Mouse (Mus musculus): ENCODE results near the gene Akap7. TPM values are rescaled to one million over a fixed set of nuclear protein-coding genes. Genes with fewer than 3 reads are reported as not detected.

Akap7 gene
- polyA plus RNA-seq, 1 experiment from 2014 or later = 33.2 TPM

- TF ChIP-seq CTCF (IDR thresholded peaks at IDR 0.05) = no peak
- ATAC-seq (no peak), DNase-seq (ENCODE audit: low read depth, low spot score) (no peak)
- ChIA-PET POLR2A (no interaction called here), CTCF (no interaction called here)
- no peaks in the 10 kb centered on the region for H3K27me3 ChIP-seq
- in situ Hi-C loops (cut with MboI; ENCODE audit: low pct_unique_long_range_greater_than_20kb) = no loop called here
Observed at GRCm38 (mm10) chr10:25319531-25319930, 11.9 kb upstream of the Akap7 start.

- POLR2A ChIA-PET = no interaction called here
- no peak for TF ChIP-seq CTCF (IDR thresholded peaks at IDR 0.05)
- CTCF ChIA-PET = no interaction called here
- ATAC-seq (no peak), DNase-seq (ENCODE audit: low read depth, low spot score) (no peak)
- in situ Hi-C loops (cut with MboI; ENCODE audit: low pct_unique_long_range_greater_than_20kb) = no loop called here
- H3K27me3 ChIP-seq = no peaks in the 10 kb centered on the region
Observed at GRCm38 (mm10) chr10:25318405-25318804, 10.7 kb upstream of the Akap7 start.

- DNase-seq (ENCODE audit: low read depth, low spot score) = no peak
- ATAC-seq = no peak
- POLR2A ChIA-PET = no interaction called here
- TF ChIP-seq CTCF (IDR thresholded peaks at IDR 0.05) = no peak
- in situ Hi-C loops (cut with MboI; ENCODE audit: low pct_unique_long_range_greater_than_20kb) = no loop called here
- CTCF ChIA-PET = no interaction called here
- H3K27me3 ChIP-seq = no peaks in the 10 kb centered on the region
Observed at GRCm38 (mm10) chr10:25317665-25318064, 10.0 kb upstream of the Akap7 start.

- no peak for ATAC-seq
- CTCF ChIA-PET = interaction anchor here (1.4 kb wide), 1 partner anchor 10 kb away, joined by 3 read pairs; no protein-coding TSS in a partner anchor
- no peak for DNase-seq (ENCODE audit: low read depth, low spot score)
- no peak for TF ChIP-seq CTCF (IDR thresholded peaks at IDR 0.05)
- in situ Hi-C loops (cut with MboI; ENCODE audit: low pct_unique_long_range_greater_than_20kb) = no loop called here
- POLR2A ChIA-PET = interaction anchor here (0.7 kb wide), 2 partner anchors 178 to 1683 kb away, joined by 5 to 11 read pairs; no protein-coding TSS in a partner anchor
- H3K27me3 ChIP-seq = no peaks in the 10 kb centered on the region
Observed at GRCm38 (mm10) chr10:25313856-25314584, 6.3 kb upstream of the Akap7 start.

- in situ Hi-C loops (cut with MboI; ENCODE audit: low pct_unique_long_range_greater_than_20kb) = no loop called here
- no peak for DNase-seq (ENCODE audit: low read depth, low spot score)
- no peaks in the 10 kb centered on the region for H3K27me3 ChIP-seq
- ATAC-seq = no peak
- POLR2A ChIA-PET = no interaction called here
- no peak for TF ChIP-seq CTCF (IDR thresholded peaks at IDR 0.05)
- CTCF ChIA-PET = interaction anchor here (0.8 to 1.5 kb wide), 3 partner anchors 8 to 18 kb away, joined by 3 read pairs; no protein-coding TSS in a partner anchor
Observed at GRCm38 (mm10) chr10:25311554-25312212, 4.0 kb upstream of the Akap7 start.

GRCm38 (mm10) chr10:25310736-25311135, 3.1 kb upstream of the Akap7 start:
- in situ Hi-C loops (cut with MboI; ENCODE audit: low pct_unique_long_range_greater_than_20kb) = no loop called here
- ChIA-PET CTCF (interaction anchor here (1.7 kb wide), 1 partner anchor 20 kb away, joined by 3 read pairs; no protein-coding TSS in a partner anchor), POLR2A (no interaction called here)
- no peak for ATAC-seq
- H3K27me3 ChIP-seq = no peaks in the 10 kb centered on the region
- DNase-seq (ENCODE audit: low read depth, low spot score) = no peak
- TF ChIP-seq CTCF (IDR thresholded peaks at IDR 0.05) = no peak

DNA sequence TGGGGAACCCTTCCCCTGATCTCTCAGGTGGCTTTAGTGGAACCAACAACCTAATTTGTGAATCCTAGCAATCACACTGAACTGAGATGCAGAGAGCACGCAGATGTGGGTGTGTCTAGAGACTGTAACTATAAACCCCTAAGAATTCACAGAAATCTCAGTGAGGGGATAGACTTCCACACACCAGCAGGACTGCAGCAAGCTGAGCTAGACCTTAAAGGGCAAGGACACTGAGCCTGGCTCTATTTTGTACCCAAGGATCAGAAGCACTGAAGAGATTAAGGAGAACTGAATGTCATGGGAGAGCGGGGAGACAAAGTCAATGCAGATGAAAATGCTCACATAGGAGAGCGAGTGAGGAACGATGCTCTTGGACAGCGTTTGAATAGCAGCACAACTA, 2.3 kb upstream of the Akap7 start:
- CTCF ChIA-PET = interaction anchor here (1.7 kb wide), 1 partner anchor 21 kb away, joined by 3 read pairs; no protein-coding TSS in a partner anchor
- DNase-seq (ENCODE audit: low read depth, low spot score) = no peak
- no peak for ATAC-seq
- POLR2A ChIA-PET = no interaction called here
- no peaks in the 10 kb centered on the region for H3K27me3 ChIP-seq
- no peak for TF ChIP-seq CTCF (IDR thresholded peaks at IDR 0.05)
- in situ Hi-C loops (cut with MboI; ENCODE audit: low pct_unique_long_range_greater_than_20kb) = no loop called here

- ATAC-seq (no peak), DNase-seq (ENCODE audit: low read depth, low spot score) (no peak)
- no peaks in the 10 kb centered on the region for H3K27me3 ChIP-seq
- in situ Hi-C loops (cut with MboI; ENCODE audit: low pct_unique_long_range_greater_than_20kb) = no loop called here
- ChIA-PET CTCF (interaction anchor here (0.9 to 1.6 kb wide), 2 partner anchors 9 to 24 kb away, joined by 4 to 6 read pairs; no protein-coding TSS in a partner anchor), POLR2A (no interaction called here)
- no peak for TF ChIP-seq CTCF (IDR thresholded peaks at IDR 0.05)
Observed at GRCm38 (mm10) chr10:25305146-25305545, 2.5 kb downstream of the Akap7 start.

DNA sequence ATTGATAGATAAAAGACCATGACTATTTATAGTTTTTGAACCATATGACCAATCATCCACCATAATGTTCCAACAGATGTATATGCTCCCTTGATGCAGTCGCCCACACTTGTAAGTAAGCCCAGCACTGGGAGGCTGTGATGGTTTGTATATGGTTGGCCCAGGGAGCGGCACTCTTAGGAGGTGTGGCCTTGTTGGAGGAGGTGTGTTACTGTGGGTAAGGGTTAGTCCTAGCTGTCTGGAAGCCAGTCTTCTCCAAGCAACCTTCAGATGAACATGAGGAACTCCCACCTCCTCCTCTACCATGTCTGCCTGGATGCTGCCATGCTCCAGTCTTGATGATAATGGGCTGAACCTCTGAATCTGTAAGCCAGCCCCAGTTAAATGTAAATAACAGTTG, 3.1 kb downstream of the Akap7 start:
- in situ Hi-C loops (cut with MboI; ENCODE audit: low pct_unique_long_range_greater_than_20kb) = no loop called here
- ChIA-PET CTCF (interaction anchor here (1.6 kb wide), 1 partner anchor 25 kb away, joined by 6 read pairs; no protein-coding TSS in a partner anchor), POLR2A (no interaction called here)
- no peak for DNase-seq (ENCODE audit: low read depth, low spot score)
- H3K27me3 ChIP-seq = no peaks in the 10 kb centered on the region
- no peak for TF ChIP-seq CTCF (IDR thresholded peaks at IDR 0.05)
- ATAC-seq = no peak

GRCm38 (mm10) chr10:25299031-25299529, 8.6 kb downstream of the Akap7 start:
- no peak for ATAC-seq
- DNase-seq (ENCODE audit: low read depth, low spot score) = no peak
- in situ Hi-C loops (cut with MboI; ENCODE audit: low pct_unique_long_range_greater_than_20kb) = loop anchor here (5.0 kb wide), 1 partner anchor 63 kb away; no protein-coding TSS in a partner anchor
- TF ChIP-seq CTCF (IDR thresholded peaks at IDR 0.05) = no peak
- POLR2A ChIA-PET = no interaction called here
- CTCF ChIA-PET = no interaction called here
- no peaks in the 10 kb centered on the region for H3K27me3 ChIP-seq

DNA sequence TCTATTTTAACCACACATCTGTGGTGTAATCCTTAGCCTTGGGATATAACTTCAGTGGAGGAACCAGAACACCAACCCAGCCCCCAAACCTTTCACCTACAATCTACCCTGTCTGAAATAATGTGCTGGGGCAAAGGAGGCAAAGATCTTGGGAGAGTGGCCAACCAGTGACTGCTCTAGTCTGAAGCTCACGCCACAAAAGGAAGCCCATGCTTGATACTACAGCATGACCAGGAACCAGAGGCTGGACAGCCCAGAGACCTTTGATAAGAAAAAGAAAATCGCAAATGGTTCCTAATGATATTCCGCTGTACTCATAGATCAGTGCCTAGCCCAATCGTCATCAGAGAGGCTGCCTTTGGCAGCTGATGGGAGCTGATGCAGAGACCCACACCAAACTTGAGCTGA, 9.4 kb downstream of the Akap7 start:
- no peak for TF ChIP-seq CTCF (IDR thresholded peaks at IDR 0.05)
- in situ Hi-C loops (cut with MboI; ENCODE audit: low pct_unique_long_range_greater_than_20kb) = loop anchor here (5.0 kb wide), 1 partner anchor 64 kb away; no protein-coding TSS in a partner anchor
- CTCF ChIA-PET = interaction anchor here (1.1 kb wide), 1 partner anchor 11 kb away, joined by 3 read pairs; no protein-coding TSS in a partner anchor
- POLR2A ChIA-PET = no interaction called here
- DNase-seq (ENCODE audit: low read depth, low spot score) (no peak), ATAC-seq (no peak)
- H3K27me3 ChIP-seq = no peaks in the 10 kb centered on the region

Data from Patski (cell line).